Mouse (Mus musculus): ENCODE measurements around the gene Ece1. TPM values are rescaled to one million over a fixed set of nuclear protein-coding genes. Genes with fewer than 3 reads are reported as not detected.

The Ece1 gene
- total and polyA plus RNA-seq, 3 experiments = 25.3 to 43.8 TPM; not detected in 1

GRCm38 (mm10) chr4:137887337-137887992, 25.4 kb downstream of the Ece1 start:
- DNase-seq (ENCODE audit: low read depth, low spot score) = no peak
- TF ChIP-seq MYB (IDR thresholded peaks at IDR 0.05; ENCODE audit: low read depth, low read length) (no peak), TAL1 (IDR thresholded peaks at IDR 0.05; ENCODE audit: low read length) (no peak), ZC3H11A (IDR thresholded peaks at IDR 0.05; ENCODE audit: low read depth, low read length) (no peak), RAD21 (IDR thresholded peaks at IDR 0.05; ENCODE audit: low read depth, low read length) (no peak), POLR2AphosphoS5 (IDR thresholded peaks at IDR 0.05; ENCODE audit: borderline replicate concordance, low read depth, low read length) (no peak), ZMIZ1 (IDR thresholded peaks at IDR 0.05; ENCODE audit: low read depth, low read length) (no peak), JUND (IDR thresholded peaks at IDR 0.05; ENCODE audit: low read depth, low read length) (no peak)
- H3K9me3 ChIP-seq (replicated peaks; ENCODE audit: insufficient read depth, low read length) = no peaks in the 10 kb centered on the region
- no peaks in the 10 kb centered on the region for H3K27me3 ChIP-seq (ENCODE audit: control insufficient read depth in 1 of 2, insufficient read depth in 2 of 2, low read length in 2 of 2)
- H3K4me3 ChIP-seq (ENCODE audit: control insufficient read depth in 1 of 2, insufficient read depth in 1 of 2, low read depth in 2 of 2, low read length in 2 of 2) = no peak overlapping the region
- no peaks in the 10 kb centered on the region for H3K79me2 ChIP-seq (ENCODE audit: control insufficient read depth, insufficient read depth, low read length, poor library complexity)
- H3K36me3 ChIP-seq (ENCODE audit: control insufficient read depth in 1 of 2, insufficient read depth in 2 of 2, low read length in 2 of 2) = no peaks in the 10 kb centered on the region
- H3K4me1 ChIP-seq (ENCODE audit: control insufficient read depth in 1 of 2, insufficient read depth in 2 of 2, low read length in 2 of 2) = no peaks in the 10 kb centered on the region
- no peak overlapping the region for H3K9ac ChIP-seq (ENCODE audit: control insufficient read depth, low read depth, low read length, poor library complexity, severe bottlenecking)
- H3K27ac ChIP-seq (ENCODE audit: control insufficient read depth, low read depth, low read length) = no peak overlapping the region

- Histone ChIP-seq H3K9me3 (replicated peaks; ENCODE audit: insufficient read depth, low read length) (no peaks in the 10 kb centered on the region), H3K79me2 (ENCODE audit: control insufficient read depth, insufficient read depth, low read length, poor library complexity) (no peaks in the 10 kb centered on the region), H3K27ac (ENCODE audit: control insufficient read depth, low read depth, low read length) (no peak overlapping the region), H3K9ac (ENCODE audit: control insufficient read depth, low read depth, low read length, poor library complexity, severe bottlenecking) (no peak overlapping the region), H3K4me3 (ENCODE audit: control insufficient read depth in 1 of 2, insufficient read depth in 1 of 2, low read depth in 2 of 2, low read length in 2 of 2) (no peak overlapping the region), H3K36me3 (ENCODE audit: control insufficient read depth in 1 of 2, insufficient read depth in 2 of 2, low read length in 2 of 2) (no peaks in the 10 kb centered on the region), H3K27me3 (ENCODE audit: control insufficient read depth in 1 of 2, insufficient read depth in 2 of 2, low read length in 2 of 2) (no peaks in the 10 kb centered on the region), H3K4me1 (ENCODE audit: control insufficient read depth in 1 of 2, insufficient read depth in 2 of 2, low read length in 2 of 2) (no peaks in the 10 kb centered on the region)
- DNase-seq (ENCODE audit: low read depth, low spot score) = no peak
- TF ChIP-seq TCF12 (IDR thresholded peaks at IDR 0.05; ENCODE audit: low read depth, low read length) (no peak), KAT2A (conservative IDR thresholded peaks at IDR 0.05; ENCODE audit: low read depth, low read length) (no peak), ZMIZ1 (IDR thresholded peaks at IDR 0.05; ENCODE audit: low read depth, low read length) (no peak), SIN3A (IDR thresholded peaks at IDR 0.05; ENCODE audit: low read length) (no peak), EP300 (IDR thresholded peaks at IDR 0.05; ENCODE audit: low read depth in 1 of 2, low read length in 2 of 2) (no peak), MAZ (IDR thresholded peaks at IDR 0.05; ENCODE audit: low read depth, low read length) (no peak), RAD21 (IDR thresholded peaks at IDR 0.05; ENCODE audit: low read depth, low read length) (no peak), USF2 (IDR thresholded peaks at IDR 0.05; ENCODE audit: borderline replicate concordance in 1 of 2, insufficient read depth in 1 of 2, low read depth in 1 of 2, low read length in 2 of 2) (no peak), CHD1 (IDR thresholded peaks at IDR 0.05; ENCODE audit: low read depth, low read length) (no peak), POLR2AphosphoS5 (IDR thresholded peaks at IDR 0.05; ENCODE audit: borderline replicate concordance, low read depth, low read length) (no peak), HCFC1 (IDR thresholded peaks at IDR 0.05; ENCODE audit: low read depth, low read length) (no peak), MYB (IDR thresholded peaks at IDR 0.05; ENCODE audit: low read depth, low read length) (no peak), CHD2 (IDR thresholded peaks at IDR 0.05; ENCODE audit: low read length) (no peak), ZNF384 (IDR thresholded peaks at IDR 0.05; ENCODE audit: low read depth, low read length) (no peak), TAL1 (IDR thresholded peaks at IDR 0.05; ENCODE audit: low read length) (no peak), BHLHE40 (IDR thresholded peaks at IDR 0.05; ENCODE audit: borderline replicate concordance, low read depth, low read length) (no peak), NELFE (IDR thresholded peaks at IDR 0.05; ENCODE audit: low read depth, low read length) (no peak), RCOR1 (IDR thresholded peaks at IDR 0.05; ENCODE audit: low read depth, low read length) (no peak), GATA1 (IDR thresholded peaks at IDR 0.05; ENCODE audit: low read depth, low read length) (no peak)
Measured at GRCm38 (mm10) chr4:137887993-137888388, 26.0 kb downstream of the Ece1 start.
